Mouse (Mus musculus) heart, postnatal 25 days (tissue): ENCODE measurements around the gene Cpsf4l. TPM values are rescaled to one million over a fixed set of nuclear protein-coding genes. Genes with fewer than 3 reads are reported as not detected.

ENCODE experiments used
- DNase-seq: peaks from one replicate; pipeline ENCODE4 v3.0.0; 2022; ENCODE audit warnings: low spot score
- intact Hi-C: fragments of 180-260 bp; cut with DNase I; formaldehyde crosslinking; loops from one replicate; pipeline ENCODE4 v1.15.1; 2025
- total RNA-seq, 2 experiments: library from RNA; stranded (reverse); gene quantifications; 2 replicates each; pipeline ENCODE4 v1.2.3; 2021

The Cpsf4l gene
- total RNA-seq, 2 experiments from 2014 or later = not detected

- intact Hi-C loops = no loop called here
- DNase-seq = no peak
Measured at GRCm38 (mm10) chr11:113708629-113709213, 1.1 kb downstream of the Cpsf4l start.

DNA sequence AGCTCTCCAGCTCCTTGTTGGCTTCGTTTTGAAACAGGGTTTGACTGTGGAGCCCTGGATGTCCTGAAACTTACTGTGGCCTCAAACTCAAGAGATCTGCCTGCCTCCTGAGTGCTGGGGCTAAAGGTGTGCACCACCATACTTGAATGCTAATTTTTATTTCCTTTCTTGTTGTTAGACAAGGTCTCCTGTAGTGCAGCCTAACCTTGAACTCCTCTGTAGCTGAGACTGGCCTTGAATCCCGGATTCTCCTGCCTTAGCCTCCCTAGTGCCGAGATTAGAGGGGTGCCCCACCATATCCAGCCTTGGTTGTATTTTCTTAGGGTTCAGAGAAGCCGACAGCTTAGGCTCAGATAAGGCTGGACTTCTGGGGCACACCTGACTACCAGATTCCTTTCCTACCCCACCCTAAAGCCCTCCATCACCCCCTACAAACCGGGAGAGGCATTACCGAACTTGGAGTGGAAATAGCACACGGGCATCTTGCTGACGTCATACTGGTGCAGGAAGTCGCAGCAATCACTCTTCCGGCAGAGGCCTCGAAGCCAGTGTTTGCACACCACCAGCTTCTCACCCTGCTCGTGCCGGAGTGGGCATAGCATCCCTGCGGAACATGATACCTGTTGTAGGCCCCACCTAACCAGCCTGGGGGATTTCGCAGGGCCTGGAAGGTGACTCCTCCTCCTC, 3.7 kb downstream of the Cpsf4l start:
- intact Hi-C loops = loop anchor here (2.0 kb wide), 1 partner anchor 45 kb away; the partner anchor contains the start of gene Cdc42ep4
- no peak for DNase-seq

DNA sequence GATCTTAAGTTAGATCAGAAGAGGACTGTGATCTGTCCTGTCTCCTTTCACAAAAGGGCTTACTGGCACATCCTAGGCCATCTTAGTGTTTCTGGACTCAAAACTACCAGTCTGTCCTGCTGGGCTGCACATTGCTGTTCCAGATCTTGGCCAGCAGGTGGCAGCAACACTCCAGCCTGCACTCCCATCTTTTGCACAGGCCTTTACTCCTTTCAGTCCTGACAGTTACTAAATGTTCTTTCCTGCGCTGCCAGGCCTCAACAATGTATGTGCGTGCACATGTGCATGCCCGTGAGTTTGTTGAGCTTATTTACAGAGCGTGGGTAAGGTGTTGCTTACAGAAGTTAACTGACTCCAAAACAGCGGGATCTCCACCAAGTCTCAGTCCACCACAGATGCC, 6.1 kb downstream of the Cpsf4l start:
- peak; percentile 56 for DNase-seq

DNA sequence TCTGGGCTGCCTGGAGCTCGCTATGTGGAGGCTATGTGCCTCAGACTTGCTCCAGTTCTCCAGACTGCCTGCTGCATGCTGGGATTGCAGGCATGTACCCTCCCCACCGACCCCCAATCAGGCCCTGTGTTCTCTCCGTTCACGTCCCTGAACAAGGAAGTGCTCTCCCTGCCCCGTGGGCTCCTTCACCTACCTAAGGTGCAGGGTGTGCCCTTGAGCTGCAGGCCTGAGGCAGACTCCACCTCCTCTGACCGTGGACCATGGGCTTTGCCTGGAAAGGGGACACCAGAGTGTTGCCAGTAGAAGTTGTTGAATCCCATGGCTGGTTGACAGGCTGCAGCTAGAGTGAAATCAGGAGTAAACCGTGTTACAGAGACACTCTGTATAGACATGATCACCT, 10.2 kb downstream of the Cpsf4l start:
- DNase-seq = no peak
- intact Hi-C loops = no loop called here

More for the DNA sequence above, 6.1 kb downstream of the Cpsf4l start:
- intact Hi-C loops = loop anchor here (1.0 to 2.0 kb wide), 2 partner anchors 47 to 108 kb away; partner anchors contain the start of gene Cdc42ep4

DNA sequence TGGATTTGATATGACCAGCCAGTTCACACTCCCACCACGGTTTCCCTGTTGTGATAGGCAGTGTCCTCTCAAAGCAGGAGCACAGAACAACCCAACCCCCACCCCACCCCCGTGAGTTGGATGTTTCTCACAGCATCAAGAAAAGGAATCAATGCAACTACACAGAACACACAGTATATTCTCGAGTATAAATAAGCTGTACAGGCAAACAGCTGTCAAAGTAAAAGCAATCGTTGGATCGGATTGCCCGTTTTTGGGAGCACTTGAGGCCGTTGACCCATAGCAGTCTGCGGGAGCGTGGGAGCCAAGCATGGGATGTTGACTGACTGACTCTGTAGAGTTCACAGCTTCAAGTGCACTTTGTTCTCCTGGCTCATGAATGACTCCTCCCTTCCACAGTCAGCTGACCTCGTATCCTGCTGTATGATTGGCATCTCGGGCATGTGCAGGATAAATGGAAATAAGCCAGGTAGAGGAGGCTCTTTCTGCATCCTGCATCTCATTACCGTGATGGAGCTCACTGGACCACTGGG, 11.7 kb downstream of the Cpsf4l start:
- intact Hi-C loops = no loop called here
- no peak for DNase-seq

DNA sequence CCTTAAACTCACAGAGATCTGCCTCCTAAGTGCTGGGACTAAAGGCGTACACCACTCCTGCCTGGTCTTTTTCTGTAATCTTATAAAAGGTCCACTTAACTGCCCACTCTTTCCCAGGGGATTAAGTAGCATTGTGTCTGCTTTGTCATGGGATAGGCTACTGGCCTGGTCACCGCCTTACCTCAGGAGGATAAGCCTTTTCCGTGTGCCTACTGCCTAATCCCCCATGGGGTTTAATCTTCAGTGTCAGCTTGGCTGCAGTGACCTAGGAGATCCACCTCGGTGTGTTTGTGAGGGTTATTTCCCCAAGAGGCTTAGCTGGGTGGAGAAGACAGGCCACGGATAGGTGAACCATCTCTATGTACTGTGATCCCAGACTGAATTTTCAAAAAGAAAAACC, 12.2 kb downstream of the Cpsf4l start:
- intact Hi-C loops = no loop called here
- DNase-seq = no peak

DNA sequence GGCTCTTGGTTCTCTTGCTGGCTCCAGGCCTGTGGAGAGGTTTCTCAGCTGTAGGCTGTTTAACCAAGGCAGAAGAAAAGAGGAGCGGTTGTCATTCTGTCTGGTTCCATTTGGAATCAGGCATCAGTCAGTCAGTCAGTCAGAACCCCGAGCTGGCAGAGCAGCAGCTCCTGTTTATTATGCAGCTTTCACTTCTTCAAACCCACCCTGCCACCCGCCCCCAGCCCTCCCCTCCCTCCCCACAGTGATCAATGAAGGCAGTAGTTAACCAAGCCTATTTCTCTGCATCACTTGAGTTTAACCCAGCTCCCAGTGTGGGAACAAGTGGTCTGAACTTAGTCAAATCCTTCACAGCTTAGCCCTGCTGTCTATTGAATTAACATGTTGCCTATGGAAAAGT, 18.0 kb downstream of the Cpsf4l start:
- DNase-seq = no peak
- intact Hi-C loops = no loop called here

GRCm38 (mm10) chr11:113691318-113691717, 18.5 kb downstream of the Cpsf4l start:
- DNase-seq = no peak
- intact Hi-C loops = no loop called here

DNA sequence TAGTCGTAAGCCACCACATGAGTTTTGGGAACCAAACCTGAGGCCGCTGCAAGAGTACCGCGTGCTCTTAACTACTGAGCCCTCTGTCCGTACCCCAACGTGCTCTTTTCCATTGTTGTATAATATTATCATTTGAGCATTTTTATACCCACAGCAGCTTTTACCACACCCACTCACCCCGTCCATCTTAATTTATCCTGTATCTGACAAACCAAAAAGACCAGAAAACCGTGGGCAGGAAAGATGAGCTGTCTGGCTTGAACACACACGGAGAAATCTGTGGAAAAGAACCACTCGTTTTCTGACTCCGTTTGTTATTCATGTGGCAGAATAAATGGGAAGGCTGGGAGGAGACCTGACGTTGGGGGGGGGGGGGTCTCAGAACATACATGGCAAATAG, 19.3 kb downstream of the Cpsf4l start:
- intact Hi-C loops = no loop called here
- DNase-seq = no peak

DNA sequence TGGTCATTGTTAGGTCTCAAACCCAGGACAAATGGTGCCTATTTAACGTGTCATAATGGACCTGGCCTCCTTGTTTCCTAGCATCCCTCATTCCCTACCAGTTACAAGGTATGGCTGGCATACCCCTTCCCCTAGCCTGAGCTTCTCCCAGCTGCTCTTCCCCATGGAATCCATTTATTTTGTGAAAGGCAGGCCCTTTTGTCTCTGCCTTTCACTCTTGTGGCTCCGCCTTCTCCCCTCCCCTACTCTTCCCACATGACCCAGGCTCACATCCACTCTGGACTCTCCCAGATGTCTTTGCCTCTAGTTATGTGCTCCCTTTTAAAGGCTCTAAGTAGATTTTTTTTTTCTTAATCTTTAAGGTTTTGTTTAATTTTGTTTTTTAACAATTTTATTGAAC, 22.8 kb downstream of the Cpsf4l start:
- intact Hi-C loops = no loop called here
- DNase-seq = no peak

DNA sequence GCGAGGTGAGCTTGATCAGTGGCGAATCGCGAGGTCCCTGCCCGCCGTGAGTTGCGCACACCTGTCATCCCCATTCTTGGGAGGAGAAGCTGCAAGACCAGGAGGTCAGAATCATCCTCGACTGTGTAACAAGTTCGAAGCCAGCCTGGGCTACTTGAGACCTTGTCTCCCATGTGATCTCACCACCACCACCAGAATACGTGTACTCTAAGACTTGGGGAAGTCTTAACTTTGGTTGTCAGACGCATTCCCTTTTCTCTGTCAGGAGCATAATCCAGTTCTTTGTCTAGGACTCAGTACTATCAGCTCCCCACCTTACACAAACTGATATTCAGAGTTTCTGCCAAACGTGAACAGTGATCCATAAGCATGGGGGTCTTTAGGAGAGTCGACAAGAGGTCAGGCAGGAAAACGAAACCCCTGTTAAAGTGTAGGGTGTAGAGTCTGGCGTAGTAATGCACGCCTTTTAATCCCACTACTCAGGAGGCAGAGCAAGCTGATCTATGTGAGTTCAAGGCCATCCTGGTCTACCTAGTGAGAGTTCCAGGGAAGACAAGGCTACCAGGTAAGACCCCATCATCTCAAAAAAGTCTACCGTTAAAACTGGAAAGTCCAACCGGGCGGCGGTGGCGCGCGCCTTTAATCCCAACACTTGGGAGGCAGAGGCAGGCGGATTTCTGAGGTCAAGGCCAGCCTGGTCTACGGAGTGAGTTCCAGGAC, 24.9 kb downstream of the Cpsf4l start:
- no peak for DNase-seq
- intact Hi-C loops = no loop called here

GRCm38 (mm10) chr11:113683957-113684706, 25.7 kb downstream of the Cpsf4l start, which contains the start of the genes Fam104a and D11Wsu47e:
Gene Fam104a (minus strand): TSS chr11:113684155.
Gene D11Wsu47e (plus strand): TSS chr11:113684412.
- DNase-seq = peak; percentile 92
- intact Hi-C loops = no loop called here

GRCm38 (mm10) chr11:113683627-113683956, 26.2 kb downstream of the Cpsf4l start:
- no peak for DNase-seq
- intact Hi-C loops = no loop called here

- intact Hi-C loops = loop anchor here (1.0 kb wide), 1 partner anchor 35 kb away; no protein-coding TSS in a partner anchor
Measured at GRCm38 (mm10) chr11:113682897-113683626, 26.8 kb downstream of the Cpsf4l start.

DNA sequence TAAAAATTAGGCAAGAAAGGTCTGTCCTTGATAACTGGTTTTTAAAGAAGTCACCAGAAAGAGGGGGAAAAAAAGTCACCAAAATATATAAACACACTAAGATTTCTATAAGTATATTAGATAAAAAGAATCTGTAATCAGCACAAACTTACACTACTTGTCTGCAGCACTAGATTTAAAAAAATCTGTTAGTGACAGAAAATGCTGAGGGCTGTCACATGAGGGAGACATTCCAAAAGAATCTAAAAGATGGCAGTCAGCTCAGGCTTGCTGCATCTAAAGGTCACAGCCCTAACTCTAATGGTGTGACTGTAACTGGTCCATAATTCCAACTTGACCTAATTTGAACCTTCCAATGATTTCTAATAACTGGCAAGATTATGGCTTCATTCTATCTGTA, 27.8 kb downstream of the Cpsf4l start:
- intact Hi-C loops = loop anchor here (1.0 kb wide), 1 partner anchor 34 kb away; no protein-coding TSS in a partner anchor
- no peak for DNase-seq

More at GRCm38 (mm10) chr11:113682897-113683626, 26.8 kb downstream of the Cpsf4l start:
- peak; percentile 18 for DNase-seq

DNA sequence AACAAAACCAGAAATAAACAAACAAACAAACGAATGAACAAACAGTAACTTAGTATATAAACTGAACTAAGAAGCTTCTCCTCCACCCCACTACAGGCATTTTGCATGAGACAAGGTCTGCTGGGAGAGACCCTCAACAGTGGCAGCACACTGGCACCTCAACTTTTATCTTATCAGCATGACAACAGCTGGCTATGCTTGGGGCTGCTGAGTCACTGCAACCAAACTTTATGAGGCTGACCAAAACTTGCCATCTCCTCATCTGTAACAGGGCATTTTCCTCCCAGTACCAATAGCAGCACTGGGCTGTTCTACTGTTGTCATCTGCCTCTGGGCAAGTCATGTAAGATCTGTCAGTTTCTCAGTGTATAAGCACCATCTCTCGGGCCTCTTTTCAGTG, 28.9 kb downstream of the Cpsf4l start:
- DNase-seq = no peak
- intact Hi-C loops = no loop called here

- intact Hi-C loops = no loop called here
- DNase-seq = no peak
Measured at GRCm38 (mm10) chr11:113678373-113678772, 31.4 kb downstream of the Cpsf4l start.

DNA sequence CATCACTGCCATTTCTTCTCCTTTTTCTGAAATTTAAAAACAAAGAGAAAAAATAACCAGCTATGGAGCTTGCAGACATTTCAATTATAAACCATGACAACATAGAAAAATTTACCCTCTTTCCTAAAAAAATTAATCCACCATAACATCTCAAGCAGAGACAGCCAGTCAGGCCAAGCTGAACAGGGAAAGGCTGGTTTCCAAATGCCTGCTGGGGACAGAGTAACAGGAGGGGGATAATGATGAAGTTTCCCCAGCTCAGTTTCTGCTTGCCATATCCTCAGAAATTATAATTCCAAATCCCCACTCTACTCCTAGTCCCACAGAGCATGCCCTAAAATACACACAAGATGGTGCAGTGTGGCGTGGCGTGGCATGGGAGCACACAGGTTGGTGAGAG, 32.4 kb downstream of the Cpsf4l start:
- intact Hi-C loops = no loop called here
- no peak for DNase-seq

DNA sequence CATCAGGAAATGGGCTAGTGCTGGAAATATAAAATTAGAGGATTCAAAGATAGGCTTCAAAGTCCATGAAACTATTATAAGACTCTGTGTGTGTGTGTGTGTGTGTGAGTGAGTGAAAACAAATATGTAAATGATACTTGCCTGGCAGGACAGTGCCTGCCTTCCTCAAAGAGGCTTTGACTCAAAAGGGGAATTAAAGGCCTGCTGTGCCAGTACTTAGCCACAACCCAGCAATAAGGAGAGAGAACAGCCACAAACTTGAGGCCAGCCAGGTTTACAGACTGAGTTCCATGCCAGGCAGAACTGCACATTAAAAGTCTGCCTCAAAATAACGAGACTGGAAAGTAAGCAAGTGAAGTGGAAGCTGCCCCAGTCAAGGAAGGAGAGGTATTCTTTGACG, 33.0 kb downstream of the Cpsf4l start:
- intact Hi-C loops = no loop called here

More for the DNA sequence above, 33.0 kb downstream of the Cpsf4l start:
- no peak for DNase-seq
